Mouse (Mus musculus): Measurements from ENCODE around the gene Sin3b. TPM values are rescaled to one million over a fixed set of nuclear protein-coding genes. Genes with fewer than 3 reads are reported as not detected.
A peak's percentile ranks its signal among the peaks of the same experiment; 100 is the strongest.

Sin3b gene
- total and polyA plus RNA-seq, 3 experiments: 118 to 183 (median 132) TPM

DNA sequence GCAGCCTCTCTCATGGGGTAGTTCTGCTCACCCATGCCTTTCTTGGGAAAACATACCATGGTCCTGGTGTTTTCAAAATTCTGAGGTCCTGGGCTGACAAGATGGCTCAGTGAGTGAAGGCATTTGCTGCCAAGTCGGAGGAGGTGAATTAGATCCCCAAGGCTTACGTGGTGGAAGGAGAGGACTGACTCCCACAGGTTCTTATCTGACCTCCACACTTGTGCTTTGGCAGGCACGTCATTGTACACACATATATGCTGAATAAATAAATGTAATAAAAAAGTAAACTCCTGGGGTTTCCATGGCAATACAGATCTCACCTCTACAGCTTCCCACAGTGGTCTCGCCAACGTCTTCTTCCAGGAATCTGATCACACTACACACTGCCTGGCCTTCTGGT lies 6.5 kb upstream of the Sin3b start:
- Histone ChIP-seq H3K4me2 (ENCODE audit: insufficient read depth, low read depth, poor library complexity, severe bottlenecking) (no peak overlapping the region), H3K36me3 (replicated peaks in 1 of 2; ENCODE audit: control insufficient read depth in 1 of 2, insufficient read depth in 1 of 2, low read length in 1 of 2) (no peaks in the 10 kb centered on the region), H3K27ac (ENCODE audit: insufficient read depth, low read depth) (no peak overlapping the region), H3K79me2 (replicated peaks; ENCODE audit: control insufficient read depth, extremely low read depth, insufficient read depth, poor library complexity, severe bottlenecking) (no peaks in the 10 kb centered on the region), H3K4me1 (ENCODE audit: control insufficient read depth in 1 of 2, insufficient read depth in 2 of 2) (peaks cover 2 to 5% of the 10 kb centered on the region in 2 experiments; a peak in 1 of 4 replicates), H3K27me3 (replicated peaks) (no peaks in the 10 kb centered on the region), H3K9me3 (replicated peaks; ENCODE audit: low read length) (no peaks in the 10 kb centered on the region), H3K9ac (ENCODE audit: insufficient read depth, low read depth) (no peak overlapping the region), H3K4me3 (replicated peaks in 1 of 3; ENCODE audit: low read depth in 2 of 3, low read length in 2 of 3, poor library complexity in 1 of 3) (no peak overlapping the region)
- in situ Hi-C loops (cut with MboI; ENCODE audit: low pct_ligation_motif_present, low pct_unique_long_range_greater_than_20kb, low sequenced_read_pairs): no loop called here
- dilution Hi-C loops (cut with MboI; ENCODE audit: extremely low pct_ligation_motif_present, extremely low pct_unique_long_range_greater_than_20kb, low sequenced_read_pairs): no loop called here
- DNase-seq (ENCODE audit: extremely low read depth): no peak
- no peak for TF ChIP-seq GABPA (IDR thresholded peaks at IDR 0.05; ENCODE audit: insufficient replicate concordance, low read depth, low read length)
- no peak for TF ChIP-seq MAX (IDR thresholded peaks at IDR 0.05; ENCODE audit: low read length)
- no peak for TF ChIP-seq RCOR1 (conservative IDR thresholded peaks at IDR 0.05; ENCODE audit: low read depth, low read length)
- no peak for TF ChIP-seq ZKSCAN1 (IDR thresholded peaks at IDR 0.05; ENCODE audit: borderline replicate concordance, low read depth, low read length)

DNA sequence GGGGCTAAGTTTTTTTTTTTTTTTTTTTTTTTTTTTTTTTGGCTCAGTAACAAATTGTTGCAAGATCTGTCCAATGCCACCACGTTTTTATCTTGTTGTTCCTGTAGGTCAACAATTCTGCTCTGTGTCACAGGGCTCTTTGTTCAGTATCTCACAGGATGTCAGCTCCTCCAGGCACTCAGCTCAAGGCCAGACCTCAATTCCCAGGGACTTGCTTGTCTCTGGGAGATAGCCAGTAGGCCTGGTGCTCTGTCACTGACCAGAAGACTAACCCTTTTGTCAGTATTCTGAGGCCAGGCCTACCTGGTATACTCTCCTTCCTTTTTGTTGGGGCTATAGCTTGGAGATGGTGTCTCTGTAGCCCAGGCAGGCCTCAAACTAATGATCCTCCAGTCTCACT lies 2.5 kb upstream of the Sin3b start:
- H3K9me3 ChIP-seq (replicated peaks; ENCODE audit: low read length): no peaks in the 10 kb centered on the region
- no peak overlapping the region for H3K4me2 ChIP-seq (ENCODE audit: insufficient read depth, low read depth, poor library complexity, severe bottlenecking)
- H3K79me2 ChIP-seq (replicated peaks; ENCODE audit: control insufficient read depth, extremely low read depth, insufficient read depth, poor library complexity, severe bottlenecking): peaks cover 11% of the 10 kb centered on the region
- H3K27ac ChIP-seq (ENCODE audit: insufficient read depth, low read depth): no peak overlapping the region
- DNase-seq (ENCODE audit: extremely low read depth): no peak
- H3K4me3 ChIP-seq (replicated peaks in 1 of 3; ENCODE audit: low read depth in 2 of 3, low read length in 2 of 3, poor library complexity in 1 of 3): no peak overlapping the region
- H3K36me3 ChIP-seq (replicated peaks in 1 of 2; ENCODE audit: control insufficient read depth in 1 of 2, insufficient read depth in 1 of 2, low read length in 1 of 2): peaks cover 7 to 15% of the 10 kb centered on the region in 2 experiments
- H3K27me3 ChIP-seq (replicated peaks): no peaks in the 10 kb centered on the region
- in situ Hi-C loops (cut with MboI; ENCODE audit: low pct_ligation_motif_present, low pct_unique_long_range_greater_than_20kb, low sequenced_read_pairs) (no loop called here), dilution Hi-C loops (cut with MboI; ENCODE audit: extremely low pct_ligation_motif_present, extremely low pct_unique_long_range_greater_than_20kb, low sequenced_read_pairs) (no loop called here)
- peaks cover 2 to 17% of the 10 kb centered on the region in 2 experiments; a peak in 2 of 4 replicates for H3K4me1 ChIP-seq (ENCODE audit: control insufficient read depth in 1 of 2, insufficient read depth in 2 of 2)
- TF ChIP-seq MXI1 (IDR thresholded peaks at IDR 0.05; ENCODE audit: low read depth, low read length) (no peak), POLR2AphosphoS2 (IDR thresholded peaks at IDR 0.05; ENCODE audit: low read depth, low read length) (no peak), USF1 (IDR thresholded peaks at IDR 0.05; ENCODE audit: low read depth, low read length) (no peak), EP300 (IDR thresholded peaks at IDR 0.05; ENCODE audit: low read length) (no peak), MYC (IDR thresholded peaks at IDR 0.05; ENCODE audit: low read depth, low read length) (no peak), TBP (conservative IDR thresholded peaks at IDR 0.05; ENCODE audit: low read depth, low read length) (no peak), MAZ (IDR thresholded peaks at IDR 0.05; ENCODE audit: low read depth, low read length) (no peak), MAX (IDR thresholded peaks at IDR 0.05; ENCODE audit: low read length) (no peak), POLR2A (IDR thresholded peaks at IDR 0.05; ENCODE audit: low read depth, low read length) (no peak), CHD1 (IDR thresholded peaks at IDR 0.05; ENCODE audit: low read depth, low read length) (no peak), SMC3 (IDR thresholded peaks at IDR 0.05; ENCODE audit: low read depth, low read length) (no peak), ZC3H11A (IDR thresholded peaks at IDR 0.05; ENCODE audit: low read depth, low read length) (no peak)
- H3K9ac ChIP-seq (ENCODE audit: insufficient read depth, low read depth): no peak overlapping the region

GRCm38 (mm10) chr8:72723651-72724001 lies 541 bp downstream of the Sin3b start:
- Histone ChIP-seq H3K4me1 (ENCODE audit: control insufficient read depth in 1 of 2, insufficient read depth in 2 of 2) (peaks cover 2 to 27% of the 10 kb centered on the region in 2 experiments; a peak in 2 of 4 replicates), H3K27ac (ENCODE audit: insufficient read depth, low read depth) (no peak overlapping the region), H3K4me3 (replicated peaks in 1 of 3; ENCODE audit: low read depth in 2 of 3, low read length in 2 of 3, poor library complexity in 1 of 3) (peak overlapping the region; percentile 69 to 98 (median 97)), H3K4me2 (ENCODE audit: insufficient read depth, low read depth, poor library complexity, severe bottlenecking) (peak overlapping the region; percentile 81), H3K27me3 (replicated peaks) (no peaks in the 10 kb centered on the region), H3K79me2 (replicated peaks; ENCODE audit: control insufficient read depth, extremely low read depth, insufficient read depth, poor library complexity, severe bottlenecking) (peaks cover 11% of the 10 kb centered on the region), H3K9ac (ENCODE audit: insufficient read depth, low read depth) (peak overlapping the region; percentile 77), H3K36me3 (replicated peaks in 1 of 2; ENCODE audit: control insufficient read depth in 1 of 2, insufficient read depth in 1 of 2, low read length in 1 of 2) (peaks cover 37 to 46% of the 10 kb centered on the region in 2 experiments), H3K9me3 (replicated peaks; ENCODE audit: low read length) (no peaks in the 10 kb centered on the region)
- in situ Hi-C loops (cut with MboI; ENCODE audit: low pct_ligation_motif_present, low pct_unique_long_range_greater_than_20kb, low sequenced_read_pairs): no loop called here
- dilution Hi-C loops (cut with MboI; ENCODE audit: extremely low pct_ligation_motif_present, extremely low pct_unique_long_range_greater_than_20kb, low sequenced_read_pairs): no loop called here
- no peak for DNase-seq (ENCODE audit: extremely low read depth)
- no peak for TF ChIP-seq CHD2 (IDR thresholded peaks at IDR 0.05; ENCODE audit: low read length)
- TF ChIP-seq IRF4 (IDR thresholded peaks at IDR 0.05; ENCODE audit: low read depth, low read length): 0 out of 2 replicates have a peak, but pooled peaks have one; percentile 21
- TF ChIP-seq USF1 (IDR thresholded peaks at IDR 0.05; ENCODE audit: low read depth, low read length): no peak
- no peak for TF ChIP-seq BHLHE40 (IDR thresholded peaks at IDR 0.05; ENCODE audit: low read depth, low read length)
- TF ChIP-seq ELF1 (IDR thresholded peaks at IDR 0.05; ENCODE audit: low read depth, low read length): peak; percentile 79
- TF ChIP-seq ETS1 (conservative IDR thresholded peaks at IDR 0.05; ENCODE audit: low read depth, low read length): no peak
- TF ChIP-seq SMC3 (IDR thresholded peaks at IDR 0.05; ENCODE audit: low read depth, low read length): no peak
- TF ChIP-seq MAZ (IDR thresholded peaks at IDR 0.05; ENCODE audit: low read depth, low read length): no peak
- peak; percentile 12; the same call in 1 of the 2 replicates for TF ChIP-seq NRF1 (IDR thresholded peaks at IDR 0.05; ENCODE audit: low read depth, low read length)
- TF ChIP-seq CHD1 (IDR thresholded peaks at IDR 0.05; ENCODE audit: low read depth, low read length): no peak
- no peak for TF ChIP-seq JUND (conservative IDR thresholded peaks at IDR 0.05; ENCODE audit: low read depth, low read length)
- TF ChIP-seq MEF2A (IDR thresholded peaks at IDR 0.05; ENCODE audit: borderline replicate concordance, low read depth, low read length): no peak
- no peak for TF ChIP-seq HCFC1 (IDR thresholded peaks at IDR 0.05; ENCODE audit: low read depth, low read length)
- no peak for TF ChIP-seq ZC3H11A (IDR thresholded peaks at IDR 0.05; ENCODE audit: low read depth, low read length)
- TF ChIP-seq PAX5 (IDR thresholded peaks at IDR 0.05; ENCODE audit: low read length): no peak
- no peak for TF ChIP-seq ZKSCAN1 (IDR thresholded peaks at IDR 0.05; ENCODE audit: borderline replicate concordance, low read depth, low read length)
- no peak for TF ChIP-seq MYC (IDR thresholded peaks at IDR 0.05; ENCODE audit: low read depth, low read length)
- no peak for TF ChIP-seq TCF12 (IDR thresholded peaks at IDR 0.05; ENCODE audit: low read depth, low read length)
